Mouse (Mus musculus): Measurements from ENCODE around the gene Gm28778. TPM values are rescaled to one million over a fixed set of nuclear protein-coding genes. Genes with fewer than 3 reads are reported as not detected.
"Not testable (repeated sequence)": the region's sequence is repeated elsewhere in the genome, so short reads cannot be mapped to it uniquely, and the experiment has no call there.

Gene Gm28778
- total RNA-seq (2014; fragmentation: Nextera tagmentation), result 2.6 TPM in 1 of 2 replicates, not detected in the other
- total RNA-seq (2017), result not detected in 2 replicates

DNA sequence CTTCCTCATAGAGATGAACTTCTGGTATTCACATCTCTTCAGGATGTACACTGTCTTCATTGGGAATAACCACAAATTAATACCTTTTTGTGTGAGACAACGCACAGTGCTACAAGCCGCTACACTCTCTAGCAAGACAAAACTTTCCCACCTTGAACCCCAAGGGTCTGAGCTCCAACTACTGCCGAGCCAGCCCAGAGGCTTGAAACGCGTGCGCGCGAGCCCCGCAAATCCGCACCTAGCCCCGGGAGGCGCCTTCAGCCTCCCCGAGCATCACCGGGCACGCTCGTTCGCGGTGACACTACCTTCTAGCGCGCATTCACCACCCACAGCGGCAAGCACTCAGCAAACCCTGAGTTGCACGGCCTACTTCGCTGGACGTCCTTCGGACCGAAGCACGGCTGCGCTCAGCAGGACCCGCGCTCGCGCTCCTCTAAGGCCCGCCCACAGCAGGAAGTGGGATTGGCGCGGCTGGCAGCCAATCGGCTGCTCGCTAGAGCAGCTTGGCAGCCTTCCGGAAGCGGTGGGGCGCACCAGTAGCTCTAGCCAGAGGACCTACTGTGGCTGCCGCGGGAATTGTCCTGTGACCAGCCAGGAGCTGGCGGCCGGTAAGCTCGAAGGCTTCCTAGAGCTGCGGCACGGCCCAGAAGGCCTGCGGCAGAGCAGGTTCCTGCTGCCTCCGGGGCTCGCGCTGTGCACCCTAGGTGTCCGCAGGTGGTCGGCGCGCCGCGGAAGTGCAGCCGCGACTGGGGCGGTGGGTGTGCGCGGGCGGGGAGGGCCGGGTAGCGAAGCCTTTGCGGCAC is at the start of gene Gm28778, which contains the start of the genes Pms1 and Ormdl1:
TSS of gene Gm28778 (plus strand) at position 531 of the 803 bp plus-strand sequence.
TSS of gene Pms1 (minus strand) at position 438 of the 803 bp plus-strand sequence.
TSS of gene Ormdl1 (plus strand) at position 515 of the 803 bp plus-strand sequence.
- ATAC-seq (replicated peaks; ENCODE audit: poor library complexity, severe bottlenecking), result peak; percentile 99

DNA sequence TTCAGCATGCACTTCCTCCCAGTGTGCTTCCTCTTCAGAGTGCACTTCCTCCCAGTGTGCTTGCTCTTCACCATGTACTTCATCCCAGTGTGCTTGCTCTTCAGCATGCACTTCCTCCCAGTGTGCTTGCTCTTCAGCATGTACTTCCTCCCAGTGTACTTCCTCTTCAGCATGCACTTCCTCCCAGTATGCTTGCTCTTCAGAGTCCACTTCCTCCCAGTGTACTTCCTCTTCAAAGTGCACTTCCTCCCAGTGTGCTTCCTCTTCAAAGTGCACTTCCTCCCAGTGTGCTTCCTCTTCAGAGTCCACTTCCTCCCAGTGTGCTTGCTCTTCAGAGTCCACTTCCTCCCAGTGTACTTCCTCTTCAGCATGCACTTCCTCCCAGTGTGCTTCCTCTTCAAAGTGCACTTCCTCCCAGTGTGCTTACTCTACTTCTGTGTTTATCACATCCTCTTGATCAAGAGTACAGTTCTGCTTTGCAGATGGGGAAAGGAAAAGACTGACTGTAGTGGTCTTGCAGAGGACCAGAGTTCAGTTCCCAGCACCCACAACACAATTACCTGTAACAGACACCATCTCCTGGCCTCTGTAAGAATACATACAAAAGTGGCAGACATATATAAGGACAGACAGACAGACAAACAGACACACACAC is 31.8 kb upstream of the Gm28778 start:
- ATAC-seq (replicated peaks; ENCODE audit: poor library complexity, severe bottlenecking), result peak; percentile 74

DNA sequence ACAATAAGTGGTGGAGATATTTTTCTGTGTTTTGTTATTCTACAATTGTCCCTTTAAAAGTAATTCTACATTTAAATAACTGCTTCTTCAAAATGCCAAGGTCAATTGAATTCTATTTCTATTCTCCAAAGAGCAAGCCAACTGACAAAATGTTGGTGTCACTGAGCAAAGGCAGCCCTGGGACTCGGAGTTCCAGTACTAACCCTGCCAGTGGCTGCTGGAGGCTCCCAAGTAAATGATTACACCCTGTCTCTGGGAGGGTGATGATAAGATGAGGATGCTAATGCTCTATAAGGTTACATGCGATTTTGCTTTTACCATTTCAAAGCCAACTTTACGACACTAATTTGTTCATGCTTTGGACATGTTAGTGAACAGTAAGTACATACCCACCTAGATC is 27.0 kb upstream of the Gm28778 start:
- ATAC-seq (replicated peaks; ENCODE audit: poor library complexity, severe bottlenecking), result no peak

- no peak for ATAC-seq (replicated peaks; ENCODE audit: poor library complexity, severe bottlenecking)
These were observed 24.3 kb upstream of the Gm28778 start for GRCm38 (mm10) chr1:53272646-53273045.

GRCm38 (mm10) chr1:53291197-53291596 is 5.7 kb upstream of the Gm28778 start:
- ATAC-seq (replicated peaks; ENCODE audit: poor library complexity, severe bottlenecking), result no peak

GRCm38 (mm10) chr1:53300506-53300905 is 3.6 kb downstream of the Gm28778 start:
- ATAC-seq (replicated peaks; ENCODE audit: poor library complexity, severe bottlenecking), result no peak

DNA sequence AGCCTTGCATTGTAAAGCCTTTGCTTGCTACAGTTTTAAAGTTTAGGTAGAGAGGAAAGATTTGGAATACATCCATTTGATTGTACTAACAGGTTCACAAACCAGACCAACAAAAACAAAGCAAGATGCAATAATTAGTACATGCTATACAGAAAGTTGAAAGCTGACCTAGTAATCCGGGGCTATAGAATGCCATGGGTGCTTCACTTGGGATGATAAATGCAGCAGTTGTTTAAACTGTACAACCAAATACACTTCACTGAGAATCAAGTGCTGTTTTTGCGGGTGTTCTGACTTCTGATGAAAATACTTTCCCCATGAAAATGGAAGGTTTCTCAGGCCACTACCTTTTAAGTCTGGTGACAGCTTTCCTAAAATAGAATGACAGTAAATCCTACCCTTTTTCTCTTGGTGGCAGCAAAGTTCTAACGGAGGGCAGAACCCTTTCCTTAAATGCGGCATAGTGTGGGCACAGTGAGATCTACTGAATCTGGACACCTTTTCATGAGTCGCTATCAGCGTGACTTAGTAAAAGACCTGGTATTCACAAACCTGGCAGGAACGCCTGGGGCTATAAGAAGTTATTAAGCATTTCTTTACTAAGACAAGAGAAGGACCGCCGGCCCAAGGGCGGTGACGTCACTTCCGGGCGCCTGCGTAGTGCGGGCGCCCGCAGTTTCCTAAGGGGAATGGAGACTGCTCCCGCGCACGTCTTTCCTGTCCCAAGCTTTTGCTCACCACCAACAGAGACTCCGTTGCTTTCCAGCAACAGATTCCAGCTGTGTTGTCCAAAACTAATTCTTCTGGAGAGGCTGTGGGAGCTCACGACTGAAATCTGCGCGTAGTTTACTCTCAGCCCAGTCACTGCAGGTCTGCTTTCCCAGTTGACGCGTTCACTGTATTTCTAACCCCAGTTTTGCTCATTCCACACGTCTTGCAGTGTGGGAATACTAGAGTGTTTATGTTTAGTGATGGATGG is 16.4 kb downstream of the Gm28778 start, which contains the start of gene Osgepl1:
TSS of gene Osgepl1 (plus strand) at position 636 of the 979 bp plus-strand sequence.
- peak; percentile 97 for ATAC-seq (replicated peaks; ENCODE audit: poor library complexity, severe bottlenecking)

- ATAC-seq (replicated peaks; ENCODE audit: poor library complexity, severe bottlenecking), result no peak
These were observed 24.9 kb downstream of the Gm28778 start for GRCm38 (mm10) chr1:53321662-53322344.

DNA sequence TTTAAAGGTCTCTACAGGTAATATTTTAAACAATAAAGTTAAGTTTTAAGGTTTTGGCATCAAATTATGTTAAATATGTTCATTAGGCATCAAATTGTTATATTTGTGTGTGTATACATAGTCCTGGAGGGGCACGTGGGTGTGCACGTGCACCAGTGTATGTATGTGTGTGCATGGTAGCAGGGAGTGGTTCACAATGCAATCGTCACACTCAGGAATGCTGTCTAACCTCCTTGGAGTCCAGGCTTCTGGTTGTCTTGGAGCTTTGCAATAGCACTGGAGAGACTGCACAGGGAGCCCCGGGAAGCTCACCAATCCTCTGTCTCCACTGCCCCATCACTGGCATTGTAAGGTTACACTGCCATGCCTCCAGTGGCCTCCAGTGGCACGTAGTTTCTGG is 26.3 kb downstream of the Gm28778 start:
- ATAC-seq (replicated peaks; ENCODE audit: poor library complexity, severe bottlenecking), result no peak

DNA sequence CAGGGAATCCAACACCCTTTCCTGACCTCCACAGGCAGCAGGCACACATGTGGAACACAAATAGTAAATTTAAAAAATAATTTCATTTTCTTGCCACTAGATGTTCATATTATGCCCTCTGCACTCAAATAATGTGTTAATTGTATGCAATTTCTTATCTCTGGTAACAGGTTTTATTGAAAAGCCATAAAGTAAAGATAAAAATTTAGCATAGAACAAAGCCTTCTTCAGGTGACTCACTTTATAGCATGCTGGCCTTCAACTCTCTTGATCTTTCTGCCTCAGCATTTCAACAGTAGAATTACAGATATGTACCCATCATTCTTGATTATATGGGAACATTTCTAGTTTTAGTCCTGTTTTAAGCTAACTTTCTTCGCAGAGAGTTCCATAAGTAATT is 27.4 kb downstream of the Gm28778 start:
- ATAC-seq (replicated peaks; ENCODE audit: poor library complexity, severe bottlenecking), result no peak

- ATAC-seq (replicated peaks; ENCODE audit: poor library complexity, severe bottlenecking), result no peak
These were observed 28.1 kb downstream of the Gm28778 start for GRCm38 (mm10) chr1:53324827-53325494.

GRCm38 (mm10) chr1:53333527-53333926 is 36.6 kb downstream of the Gm28778 start:
- not testable (repeated sequence) for ATAC-seq (replicated peaks; ENCODE audit: poor library complexity, severe bottlenecking)

DNA sequence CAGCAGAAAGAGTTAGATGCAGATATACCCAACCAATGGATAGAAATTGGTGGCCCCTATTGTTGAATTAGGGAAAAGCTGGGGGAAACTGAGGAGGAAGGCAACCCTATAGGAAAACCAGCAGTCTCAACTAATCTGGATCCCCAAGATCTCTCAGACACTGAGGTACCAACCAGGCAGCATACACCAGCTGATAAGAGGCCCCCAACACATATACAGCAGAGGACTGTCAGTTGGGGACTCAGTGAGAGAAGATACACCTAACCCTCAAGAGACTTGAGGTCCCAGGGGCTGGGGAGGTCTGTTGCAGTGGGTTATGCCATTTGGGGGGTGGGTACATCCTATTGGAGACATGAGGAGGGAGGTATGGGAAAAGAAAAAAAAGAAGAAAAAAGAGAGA is 38.6 kb downstream of the Gm28778 start:
- no peak for ATAC-seq (replicated peaks; ENCODE audit: poor library complexity, severe bottlenecking)

DNA sequence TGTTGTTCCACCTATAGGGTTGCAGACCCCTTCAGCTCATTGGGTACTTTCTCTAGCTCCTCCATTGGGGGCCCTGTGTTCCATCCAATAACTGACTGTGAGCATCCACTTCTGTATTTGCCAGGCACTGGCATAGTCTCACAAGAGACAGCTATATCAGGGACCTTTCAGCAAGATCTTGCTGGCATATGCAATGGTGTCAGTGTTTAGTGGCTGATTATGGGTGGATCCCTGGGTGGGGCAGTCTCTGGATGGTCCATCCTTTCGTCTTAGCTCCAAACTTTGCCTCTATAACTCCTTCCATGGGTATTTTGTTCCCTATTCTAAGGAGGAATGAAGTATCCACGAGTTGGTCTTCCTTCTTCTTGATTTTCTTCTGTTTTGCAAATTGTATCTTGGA is 40.5 kb downstream of the Gm28778 start:
- not testable (repeated sequence) for ATAC-seq (replicated peaks; ENCODE audit: poor library complexity, severe bottlenecking)

DNA sequence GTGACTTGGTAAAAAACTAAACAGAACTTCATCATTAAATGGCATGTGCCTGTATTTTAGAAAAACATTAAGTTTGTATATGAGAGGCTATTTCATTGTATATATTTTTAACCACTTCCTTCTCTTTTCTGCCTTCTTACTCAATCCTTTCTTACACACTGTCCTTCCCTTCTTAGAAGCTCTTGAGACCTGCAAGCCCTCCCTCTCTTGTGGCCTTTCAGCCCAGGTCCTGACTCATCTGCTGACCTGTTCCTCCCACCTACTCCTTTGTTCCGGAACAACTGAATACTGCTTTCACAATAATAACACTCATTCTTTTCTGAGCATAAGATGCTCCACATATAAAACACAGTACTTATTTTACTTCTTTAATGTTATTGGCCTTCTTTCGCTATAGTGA is 44.2 kb downstream of the Gm28778 start:
- peak; percentile 100 for ATAC-seq (replicated peaks; ENCODE audit: poor library complexity, severe bottlenecking)

- ATAC-seq (replicated peaks; ENCODE audit: poor library complexity, severe bottlenecking), result peak; percentile 99
These were observed 55.7 kb downstream of the Gm28778 start, which contains the start of the genes Asdurf, Gm28551 and Asnsd1 for GRCm38 (mm10) chr1:53352327-53353261. Gene Asdurf, minus strand, starts transcription at chr1:53352619. Gene Gm28551, minus strand, starts transcription at chr1:53352667. Gene Asnsd1, minus strand, starts transcription at chr1:53352752.

GRCm38 (mm10) chr1:53358988-53359387 is 62.1 kb downstream of the Gm28778 start:
- no peak for ATAC-seq (replicated peaks; ENCODE audit: poor library complexity, severe bottlenecking)
